Mouse (Mus musculus): ENCODE measurements around the gene Mrtfa.

Gene Mrtfa

DNA sequence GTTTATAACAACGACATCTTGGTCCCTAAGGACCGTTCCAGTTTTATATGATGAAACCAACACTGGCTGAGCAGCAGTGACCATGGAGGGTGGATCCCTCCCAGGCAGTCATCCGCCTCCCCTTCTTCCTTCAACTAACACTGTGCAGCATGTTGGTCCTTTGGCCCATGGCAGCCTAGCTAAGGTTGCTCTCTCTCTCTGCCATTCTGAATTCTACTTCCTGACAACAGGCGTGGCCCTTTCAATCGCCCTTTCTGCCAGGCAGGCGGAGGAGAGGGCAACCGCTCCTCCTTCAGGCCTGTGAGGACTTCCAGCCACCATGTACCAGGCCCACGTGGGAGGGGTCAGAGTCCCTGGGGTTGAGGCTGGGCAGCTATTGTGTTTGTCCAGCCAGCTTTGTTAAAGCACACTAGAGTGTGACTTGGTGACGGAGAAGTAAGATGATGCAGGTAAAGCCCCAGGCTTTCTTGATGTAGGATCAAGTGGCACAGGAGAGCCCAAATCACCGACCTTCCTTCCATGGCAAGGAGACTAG is 159.6 kb downstream of the Mrtfa start:
- DNase-seq (ENCODE audit: low spot score in 2 of 2): no peak

GRCm38 (mm10) chr15:81027378-81028173 is 163.0 kb downstream of the Mrtfa start:
- peak; percentile 79 to 91 for DNase-seq (ENCODE audit: low spot score in 2 of 2)

DNA sequence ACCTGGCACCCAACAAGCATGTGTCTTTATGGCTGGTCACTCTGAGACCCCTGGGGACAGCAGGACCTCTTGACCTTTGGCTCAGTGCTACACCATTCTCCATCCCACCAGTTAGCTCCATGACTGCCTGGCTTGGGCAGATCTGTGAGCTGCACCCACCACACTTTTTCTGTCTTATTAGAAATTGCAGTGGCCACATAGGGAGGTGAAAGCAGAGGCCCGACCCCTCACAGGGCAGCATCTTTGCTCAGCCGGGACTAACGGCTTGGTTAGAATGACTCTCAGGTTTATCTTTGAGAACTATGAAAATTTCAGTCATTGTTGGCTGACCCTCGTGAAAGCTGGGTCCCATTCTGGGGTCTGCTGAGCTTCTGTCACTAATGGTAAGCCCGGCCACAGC is 163.7 kb downstream of the Mrtfa start:
- DNase-seq (ENCODE audit: low spot score in 2 of 2): no peak

DNA sequence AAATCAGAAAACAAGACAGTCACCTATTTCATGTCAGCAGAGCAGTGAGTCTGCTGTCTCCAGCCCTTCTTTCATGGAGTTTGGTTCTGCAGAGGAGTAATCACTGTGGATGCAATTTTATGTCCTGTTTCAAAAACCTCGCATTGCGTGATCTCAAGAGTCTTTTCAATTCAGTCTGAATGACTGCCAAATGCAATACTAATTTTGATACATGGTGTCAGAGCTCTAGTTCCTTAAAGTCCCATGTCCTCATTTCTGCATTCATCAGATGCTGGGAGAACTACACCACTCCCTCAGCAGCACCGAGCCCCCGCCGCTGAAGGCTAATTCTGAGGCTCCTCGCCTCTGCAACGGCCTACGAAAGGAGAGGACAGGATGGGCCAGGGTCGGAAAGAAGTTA is 166.7 kb downstream of the Mrtfa start:
- no peak for DNase-seq (ENCODE audit: low spot score in 2 of 2)

DNA sequence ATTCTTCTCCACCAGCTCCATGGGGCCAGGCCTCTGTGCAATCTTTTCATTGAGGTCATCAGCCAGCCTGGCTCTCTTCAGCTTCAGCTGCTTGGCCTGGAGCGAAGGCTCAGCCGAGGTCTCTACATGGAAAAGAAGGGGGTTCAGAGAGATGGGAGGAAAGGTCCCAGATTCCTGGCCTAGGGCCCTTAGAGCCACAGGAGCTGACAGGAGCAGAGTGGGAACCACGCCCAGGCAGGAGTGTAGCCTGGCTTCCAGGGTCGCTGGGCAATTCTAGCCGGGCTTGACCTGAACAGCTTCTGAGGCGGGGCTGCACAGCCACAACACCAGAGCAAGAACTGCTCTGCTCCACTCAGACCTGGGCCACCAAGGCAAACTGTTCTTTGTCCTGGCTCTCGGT is 168.1 kb downstream of the Mrtfa start:
- DNase-seq (ENCODE audit: low spot score in 2 of 2): no peak

- peak in 1 of 2 experiments; percentile 63 for DNase-seq (ENCODE audit: low spot score in 2 of 2)
Measured at GRCm38 (mm10) chr15:81021377-81021776, 169.2 kb downstream of the Mrtfa start.

- no peak for DNase-seq (ENCODE audit: low spot score in 2 of 2)
Measured at GRCm38 (mm10) chr15:81017308-81017707, 173.2 kb downstream of the Mrtfa start.

DNA sequence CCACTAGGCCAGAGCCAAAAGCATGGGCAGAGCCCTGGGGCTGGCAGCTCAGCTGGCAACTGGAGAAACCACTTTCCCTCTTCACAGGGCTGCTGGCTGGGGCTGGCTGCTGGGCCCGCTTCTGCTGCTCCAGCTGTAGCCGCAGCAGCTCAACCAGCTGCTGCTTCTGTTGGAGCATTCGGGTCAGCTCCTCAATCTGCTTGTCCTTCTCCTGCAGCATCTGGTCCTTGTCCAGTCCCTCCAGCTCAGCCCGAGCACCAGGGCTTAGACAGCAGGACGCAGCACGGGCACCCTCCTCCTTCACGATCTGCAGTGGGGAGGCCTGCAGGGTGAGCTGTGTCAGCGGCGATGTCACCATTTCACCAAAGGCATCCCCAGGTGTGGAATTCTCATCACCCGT is 174.1 kb downstream of the Mrtfa start:
- peak in 1 of 2 experiments; percentile 61 for DNase-seq (ENCODE audit: low spot score in 2 of 2)

- no peak for DNase-seq (ENCODE audit: low spot score in 2 of 2)
Measured at GRCm38 (mm10) chr15:81015068-81015744, 175.4 kb downstream of the Mrtfa start.

DNA sequence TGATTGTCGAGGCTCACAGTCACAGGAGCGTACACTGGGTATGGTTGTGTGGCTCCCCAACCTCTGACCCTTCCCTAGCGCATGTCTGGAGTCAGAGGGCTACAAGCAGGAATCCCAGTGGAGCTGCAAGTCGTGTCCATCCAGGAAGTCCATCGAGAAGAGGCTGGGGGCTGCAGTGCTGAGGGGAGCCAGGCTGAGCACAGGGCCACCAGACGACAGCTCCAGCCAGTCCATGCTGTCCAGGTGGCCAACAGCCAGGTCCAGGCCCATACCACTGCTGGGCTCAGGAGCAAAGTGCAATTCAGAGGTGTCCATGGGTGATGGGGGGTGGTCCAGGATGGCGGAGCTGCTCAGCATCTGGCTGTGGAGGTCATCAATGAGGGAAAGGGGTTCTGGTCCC is 177.4 kb downstream of the Mrtfa start:
- DNase-seq (ENCODE audit: low spot score in 2 of 2): no peak

GRCm38 (mm10) chr15:81012359-81012758 is 178.2 kb downstream of the Mrtfa start:
- DNase-seq (ENCODE audit: low spot score in 2 of 2): no peak

DNA sequence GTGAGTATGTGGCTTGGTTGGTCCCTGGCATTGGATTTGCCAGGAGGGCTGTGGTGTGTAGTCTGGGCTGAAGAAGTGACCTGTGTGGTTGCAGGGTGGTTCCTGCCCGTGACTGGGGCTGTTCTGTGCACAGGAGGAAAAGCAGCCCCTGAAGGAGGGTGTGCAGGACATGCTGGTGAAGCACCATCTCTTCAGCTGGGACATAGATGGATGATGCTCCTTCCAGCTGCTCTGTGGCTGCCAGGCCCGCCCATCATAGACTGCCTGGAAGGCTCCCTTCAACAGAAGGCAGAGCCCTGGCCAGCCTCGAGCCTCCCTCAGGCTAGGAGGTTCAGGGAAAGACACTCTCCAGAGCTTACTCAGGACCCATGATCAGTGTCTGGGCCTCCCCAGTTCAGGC is 179.0 kb downstream of the Mrtfa start:
- no peak for DNase-seq (ENCODE audit: low spot score in 2 of 2)

GRCm38 (mm10) chr15:81010114-81010513 is 180.4 kb downstream of the Mrtfa start:
- DNase-seq (ENCODE audit: low spot score in 2 of 2): no peak

- peak in 1 of 2 experiments; percentile 66 for DNase-seq (ENCODE audit: low spot score in 2 of 2)
Measured at GRCm38 (mm10) chr15:81008689-81009123, 181.9 kb downstream of the Mrtfa start.

GRCm38 (mm10) chr15:81007905-81008304 is 182.7 kb downstream of the Mrtfa start:
- DNase-seq (ENCODE audit: low spot score in 2 of 2): no peak

GRCm38 (mm10) chr15:81007339-81007738 is 183.2 kb downstream of the Mrtfa start:
- DNase-seq (ENCODE audit: low spot score in 2 of 2): no peak

GRCm38 (mm10) chr15:81006127-81006735 is 184.3 kb downstream of the Mrtfa start:
- DNase-seq (ENCODE audit: low spot score in 2 of 2): no peak

- DNase-seq (ENCODE audit: low spot score in 2 of 2): no peak
Measured at GRCm38 (mm10) chr15:81000419-81001138, 190.0 kb downstream of the Mrtfa start.

GRCm38 (mm10) chr15:80997077-80997476 is 193.5 kb downstream of the Mrtfa start:
- DNase-seq (ENCODE audit: low spot score in 2 of 2): no peak

- no peak for DNase-seq (ENCODE audit: low spot score in 2 of 2)
Measured at GRCm38 (mm10) chr15:80996090-80996835, 194.3 kb downstream of the Mrtfa start.

DNA sequence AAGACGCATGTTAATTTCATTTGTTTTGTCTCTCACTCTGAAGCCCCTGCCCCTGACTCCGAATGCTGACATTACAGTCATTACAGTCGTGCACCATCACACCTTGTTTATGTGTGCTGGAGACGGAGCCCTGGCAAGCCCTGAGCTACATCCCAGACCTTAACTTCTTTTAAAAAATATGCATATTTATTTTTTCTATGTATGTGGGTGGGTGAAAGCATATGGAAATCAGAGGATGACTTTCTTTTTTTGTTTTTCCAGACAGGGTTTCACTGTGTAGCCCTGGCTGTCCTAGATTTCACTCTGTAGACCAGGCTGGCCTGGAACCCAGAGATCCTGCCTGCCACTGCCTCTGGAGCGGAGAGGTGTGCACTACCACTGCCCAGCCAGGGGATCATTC is 195.6 kb downstream of the Mrtfa start:
- DNase-seq (ENCODE audit: low spot score in 2 of 2): no peak

All from spleen, postnatal 4 days (tissue).